Mouse (Mus musculus) heart, adult 8-10 months (tissue): ENCODE measurements around the gene Armh2. TPM values are rescaled to one million over a fixed set of nuclear protein-coding genes. Genes with fewer than 3 reads are reported as not detected.
A peak's percentile ranks its signal among the peaks of the same experiment; 100 is the strongest.
"Not testable (repeated sequence)": the region's sequence is repeated elsewhere in the genome, so short reads cannot be mapped to it uniquely, and the experiment has no call there.

ENCODE experiments used
- DNase-seq: peaks from one replicate; pipeline ENCODE4 v3.0.0; 2022; ENCODE audit warnings: low spot score
- total RNA-seq, 4 experiments: library from RNA; stranded (reverse); gene quantifications; 2 replicates each; pipeline ENCODE4 v1.2.4; 2022

The Armh2 gene
- total RNA-seq, 4 experiments from 2014 or later = not detected

- no peak for DNase-seq
Observed at GRCm38 (mm10) chr13:24757820-24758564, 17.0 kb downstream of the Armh2 start.

DNA sequence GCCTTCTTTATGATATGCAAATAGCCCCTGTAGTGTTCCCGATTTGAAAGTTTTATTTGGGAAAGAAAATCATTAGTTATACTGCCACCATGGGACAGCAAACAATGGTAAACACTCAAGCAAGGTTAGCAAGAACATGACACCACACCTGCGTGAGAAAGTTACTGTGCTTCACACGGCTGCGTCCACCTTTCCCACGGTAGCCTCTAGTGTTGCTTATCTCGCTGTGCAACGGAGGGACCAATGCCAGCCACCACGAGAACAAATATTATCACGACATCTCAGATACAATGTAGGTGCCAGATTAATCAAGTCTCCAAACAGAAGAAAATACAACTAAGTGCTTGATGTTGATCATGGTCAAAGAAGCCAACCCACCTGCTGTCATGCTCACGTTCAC lies 18.4 kb downstream of the Armh2 start:
- DNase-seq = no peak

DNA sequence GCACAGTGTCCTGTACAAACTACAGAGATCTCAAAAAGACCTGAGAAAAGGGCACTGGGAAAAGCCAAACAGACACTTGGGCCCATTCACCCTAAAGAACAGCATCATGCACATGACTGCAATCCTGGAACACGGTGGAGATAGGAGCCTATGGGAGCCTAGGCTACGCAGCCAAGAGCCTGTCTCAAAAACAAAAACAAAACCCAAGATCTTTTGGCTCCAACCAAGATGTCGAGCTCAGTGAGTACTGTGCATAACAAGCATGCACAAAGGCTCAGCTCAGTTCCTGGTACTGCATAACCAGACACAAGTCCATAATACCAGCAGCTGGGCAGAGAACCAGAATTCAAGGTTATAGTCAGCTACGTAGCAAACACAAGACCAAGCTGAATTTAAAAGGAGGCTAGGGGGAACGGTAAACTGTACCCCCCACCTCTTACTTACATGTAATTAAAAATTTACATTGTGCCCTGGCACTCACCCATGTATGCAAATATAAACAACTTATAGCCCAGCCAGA lies 19.4 kb downstream of the Armh2 start:
- DNase-seq = peak; percentile 21

- no peak for DNase-seq
Observed at GRCm38 (mm10) chr13:24761083-24761402, 20.0 kb downstream of the Armh2 start.

DNA sequence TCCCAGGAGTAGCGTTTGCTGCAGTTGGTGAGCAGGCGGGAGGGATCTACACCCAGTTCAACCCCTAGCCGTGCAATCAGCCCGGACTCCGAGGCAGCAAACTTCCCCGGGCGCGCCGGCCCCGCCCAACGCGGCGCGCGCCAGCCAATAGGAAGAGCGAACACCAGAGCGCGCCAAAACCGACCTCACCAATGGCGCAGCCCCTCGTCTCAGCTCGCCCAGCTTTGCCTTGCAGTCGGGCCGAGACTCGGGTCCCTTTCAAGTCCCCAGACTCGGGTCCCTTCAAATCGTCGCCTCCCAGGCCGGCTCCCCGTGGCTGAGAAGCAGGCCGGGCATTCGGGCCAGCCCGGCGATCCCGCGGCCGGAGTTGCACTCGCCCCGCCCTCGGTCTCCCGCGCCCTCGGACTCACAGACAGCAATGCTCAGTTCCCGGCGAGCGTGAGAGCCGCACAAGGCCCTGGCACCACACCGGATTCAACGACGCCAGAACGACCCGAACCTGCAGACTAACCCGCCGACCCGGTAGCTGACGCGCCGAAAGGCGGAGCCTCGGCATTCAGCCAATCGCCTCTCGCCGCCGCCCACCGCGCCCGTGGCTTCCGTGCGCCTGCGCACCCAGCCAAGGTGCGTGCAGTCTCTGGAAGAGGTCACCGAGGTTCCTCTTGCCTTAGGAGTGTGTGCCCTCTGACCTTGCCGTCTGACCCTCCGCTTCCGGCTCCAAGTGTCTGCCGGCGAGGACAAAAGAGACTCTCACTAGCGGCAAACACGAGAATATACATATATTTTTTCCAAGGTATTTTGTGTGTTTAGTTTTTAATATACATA lies 20.6 kb downstream of the Armh2 start, which contains the start of gene Gmnn:
Gene Gmnn (minus strand): TSS at position 521 of the 825 bp plus-strand sequence.
- peak; percentile 85 for DNase-seq

DNA sequence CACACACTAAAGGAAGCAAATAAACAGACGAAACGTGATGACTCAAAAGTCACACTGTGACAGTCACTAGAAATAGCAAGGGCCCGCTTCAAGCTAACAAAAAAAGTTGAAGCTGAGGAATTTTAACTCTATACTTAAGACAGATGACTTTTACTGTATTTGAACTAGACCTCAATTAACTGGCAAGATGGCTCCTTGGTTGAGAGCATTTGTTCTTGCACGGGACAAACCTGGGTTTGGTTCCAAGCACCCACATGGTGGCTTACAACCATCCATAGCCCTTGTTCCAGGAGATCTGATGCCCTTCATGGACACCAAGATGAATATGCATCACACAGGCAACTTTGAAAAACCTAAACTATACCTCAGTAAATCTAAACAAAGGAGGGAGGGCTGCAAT lies 21.2 kb downstream of the Armh2 start:
- DNase-seq = no peak

GRCm38 (mm10) chr13:24767809-24768208 lies 26.8 kb downstream of the Armh2 start:
- not testable (repeated sequence) for DNase-seq

DNA sequence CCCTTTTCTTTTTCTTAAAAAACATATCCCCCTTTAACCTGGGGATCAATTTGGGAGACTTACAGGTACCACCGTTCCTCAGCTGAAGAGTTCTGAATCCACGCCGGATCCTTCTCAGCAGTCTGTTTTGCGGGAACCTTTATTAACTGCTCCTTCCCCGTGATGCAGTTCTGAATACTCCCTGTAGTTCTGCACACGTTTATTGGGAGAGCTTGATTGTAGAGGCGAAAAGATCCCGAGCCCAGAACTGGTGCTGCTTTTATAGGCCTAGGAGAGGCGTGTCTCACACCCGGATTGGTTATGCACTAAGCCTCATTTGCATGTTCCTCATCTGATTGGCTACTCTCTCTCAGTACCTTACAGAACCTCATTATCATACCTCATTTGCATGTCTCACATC lies 30.4 kb downstream of the Armh2 start:
- DNase-seq = not testable (repeated sequence)

DNA sequence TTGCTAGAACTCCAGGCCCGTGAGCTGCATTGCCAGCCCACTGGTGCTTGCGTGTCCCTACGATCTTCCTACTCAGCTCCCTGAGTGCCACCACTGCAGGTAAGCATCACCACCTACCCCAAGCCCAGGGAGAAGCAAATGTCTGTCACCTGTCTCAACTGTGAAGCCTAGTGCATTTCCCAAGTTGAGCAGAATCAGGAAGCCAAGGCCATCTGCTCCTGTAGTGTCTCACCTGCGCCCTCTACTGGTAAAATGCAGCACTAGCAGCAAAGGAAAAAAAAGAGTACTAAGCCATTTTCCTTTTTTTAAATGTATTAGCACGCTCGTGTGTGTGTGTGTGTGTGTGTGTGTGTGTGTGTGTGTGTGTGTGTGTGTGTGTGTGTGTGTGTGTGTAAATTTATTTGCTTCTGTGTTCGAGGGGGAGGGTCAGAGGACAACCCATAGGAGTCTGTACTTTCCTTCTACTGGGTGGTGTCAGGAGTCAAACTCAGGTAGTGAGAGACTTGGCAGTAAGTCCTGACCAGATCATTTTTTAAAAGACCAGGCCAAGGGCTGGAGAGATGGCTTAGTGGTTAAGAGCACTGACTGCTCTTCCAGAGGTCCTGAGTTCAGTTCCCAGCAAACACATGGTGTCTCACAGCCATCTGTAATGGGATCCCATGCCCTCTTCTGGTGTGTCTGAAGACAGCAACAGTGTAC lies 35.3 kb downstream of the Armh2 start:
- DNase-seq = peak; percentile 57

GRCm38 (mm10) chr13:24778026-24778425 lies 37.0 kb downstream of the Armh2 start:
- no peak for DNase-seq

GRCm38 (mm10) chr13:24778706-24779380 lies 37.8 kb downstream of the Armh2 start:
- DNase-seq = no peak

DNA sequence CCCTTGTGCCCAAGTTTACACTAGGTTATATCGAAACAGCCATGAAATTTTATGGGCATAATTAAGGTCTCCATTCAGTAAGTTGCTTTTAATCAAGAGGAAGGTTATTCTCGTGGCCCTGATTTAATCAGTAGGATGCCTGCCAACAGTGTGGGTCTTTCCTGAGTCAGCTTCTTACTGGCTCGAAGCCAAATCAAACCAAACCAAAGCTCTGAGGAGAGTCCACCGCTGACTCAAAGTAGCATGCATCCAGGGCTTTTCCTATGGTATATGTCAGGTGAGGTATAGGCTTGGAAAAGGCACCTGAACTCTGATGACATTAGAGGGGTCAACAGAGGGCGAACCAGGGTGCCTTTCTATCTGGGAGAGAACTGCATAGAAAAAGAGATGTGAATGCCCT lies 40.9 kb downstream of the Armh2 start:
- DNase-seq = no peak

DNA sequence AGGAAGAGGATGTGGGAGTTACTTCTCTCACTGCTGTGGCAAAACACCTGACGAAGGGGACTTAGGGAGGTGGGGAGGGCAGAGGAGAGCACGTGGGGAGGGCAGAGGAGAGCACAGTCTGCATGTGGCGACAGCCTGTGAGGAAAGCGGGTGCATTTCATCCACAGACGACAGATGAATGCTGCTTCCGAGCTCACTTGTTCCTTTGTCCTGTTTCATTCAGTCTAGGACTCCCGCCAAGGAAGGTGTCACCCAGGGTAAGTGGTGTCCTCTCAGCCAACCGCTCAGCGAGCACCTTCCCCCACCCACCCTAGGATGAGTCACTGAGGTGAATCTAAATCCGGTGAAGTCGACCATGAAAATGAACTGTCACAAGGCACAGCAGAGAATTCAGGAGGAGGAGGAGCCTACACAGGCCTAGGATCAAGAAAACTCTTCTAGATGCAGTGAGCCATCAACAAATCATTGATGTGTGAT lies 45.0 kb downstream of the Armh2 start:
- peak; percentile 35 for DNase-seq

DNA sequence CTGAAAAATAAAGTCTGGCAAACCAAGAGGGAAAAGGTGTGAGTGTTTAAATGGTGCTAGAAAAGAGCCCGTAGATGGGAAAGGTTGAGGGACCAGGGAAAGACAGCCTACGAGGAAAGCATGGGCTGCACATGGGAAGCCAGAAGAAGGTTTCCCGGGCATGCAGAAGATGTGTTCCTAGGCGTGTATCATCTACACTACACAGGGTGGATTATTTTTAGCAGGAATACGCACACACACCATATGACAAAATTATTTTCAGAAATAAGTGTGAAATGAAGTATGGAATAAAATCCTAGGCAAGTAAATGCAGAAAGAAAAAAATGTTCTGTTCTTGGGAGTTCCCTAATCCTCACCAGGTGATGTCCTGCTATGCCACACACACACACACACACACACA lies 46.4 kb downstream of the Armh2 start:
- DNase-seq = no peak

GRCm38 (mm10) chr13:24791349-24791748 lies 50.3 kb downstream of the Armh2 start:
- peak; percentile 59 for DNase-seq

- DNase-seq = peak; percentile 44
Observed at GRCm38 (mm10) chr13:24792411-24793045, 51.5 kb downstream of the Armh2 start.

Other genes with a start within 250 kb of the Armh2 start
- 10 to 100 TPM in 2 of 4 experiments, 1 to 10 TPM in 2; 3.9 to 11.7 (median 8.3) TPM for gene Ripor2, start 159.0 kb upstream of the Armh2 start, total RNA-seq
- gene Gmnn, start 20.7 kb downstream of the Armh2 start, total RNA-seq = 10 to 100 TPM; 48.1 to 77.5 (median 69.4) TPM
- 100 to 1,000 TPM; 108 to 118 (median 112) TPM for gene BC005537, start 60.4 kb downstream of the Armh2 start, total RNA-seq
- gene Acot13, start 90.3 kb downstream of the Armh2 start, total RNA-seq = 100 to 1,000 TPM; 404 to 453 (median 416) TPM
- gene Tdp2, start 90.4 kb downstream of the Armh2 start, total RNA-seq = 10 to 100 TPM; 11.3 to 14.2 (median 13.3) TPM
- gene D130043K22Rik, start 103.9 kb downstream of the Armh2 start, total RNA-seq = not detected
- gene Aldh5a1, start 196.4 kb downstream of the Armh2 start, total RNA-seq = 10 to 100 TPM; 26.2 to 29.8 (median 27.0) TPM
- 1 to 10 TPM; 1.7 to 2.7 (median 2.3) TPM for gene Gpld1, start 201.9 kb downstream of the Armh2 start, total RNA-seq